Mouse (Mus musculus) gastrocnemius, postnatal 36 days (tissue): ENCODE results near the gene Fbxw5. TPM values are rescaled to one million over a fixed set of nuclear protein-coding genes. Genes with fewer than 3 reads are reported as not detected.

Experiments
- total RNA-seq, 2 experiments: library from RNA; stranded (reverse); gene quantifications; 2 replicates each; pipeline ENCODE4 v1.2.3; 2021

Gene Fbxw5
- total RNA-seq, 2 experiments from 2014 or later: 75.3 to 83.6 TPM

Other genes starting within 250 kb of the Fbxw5 start
- 10 to 100 TPM; 10.4 to 12.0 TPM for gene Tmem203, start 245.3 kb upstream of the Fbxw5 start, total RNA-seq
- 1 to 10 TPM; 3.8 to 4.5 TPM for gene Tprn, start 238.1 kb upstream of the Fbxw5 start, total RNA-seq
- gene Ssna1, start 228.3 kb upstream of the Fbxw5 start, total RNA-seq: 10 to 100 TPM; 25.8 to 25.9 TPM
- gene Anapc2, start 228.3 kb upstream of the Fbxw5 start, total RNA-seq: 10 to 100 TPM; 27.0 to 27.8 TPM
- gene Tmem210, start 212.6 kb upstream of the Fbxw5 start, total RNA-seq: not detected
- not detected for gene Lrrc26, start 210.8 kb upstream of the Fbxw5 start, total RNA-seq
- not detected for gene Grin1, start 181.6 kb upstream of the Fbxw5 start, total RNA-seq
- gene Man1b1, start 168.4 kb upstream of the Fbxw5 start, total RNA-seq: 10 to 100 TPM; 11.9 to 15.0 TPM
- 10 to 100 TPM in 1 of 2 experiments, 1 to 10 TPM in 1; 8.7 to 11.9 TPM for gene Dpp7, start 144.4 kb upstream of the Fbxw5 start, total RNA-seq
- 1 to 10 TPM; 2.2 to 3.4 TPM for gene Uap1l1, start 135.1 kb upstream of the Fbxw5 start, total RNA-seq
- under 1 TPM; 0.10 to 0.26 TPM for gene Sapcd2, start 128.4 kb upstream of the Fbxw5 start, total RNA-seq
- gene Entpd2, start 104.9 kb upstream of the Fbxw5 start, total RNA-seq: 1 to 10 TPM; 7.2 to 9.5 TPM
- gene Npdc1, start 101.4 kb upstream of the Fbxw5 start, total RNA-seq: 10 to 100 TPM; 14.2 to 17.6 TPM
- gene Fut7, start 77.5 kb upstream of the Fbxw5 start, total RNA-seq: not detected
- gene Abca2, start 72.0 kb upstream of the Fbxw5 start, total RNA-seq: 10 to 100 TPM; 12.3 to 16.5 TPM
- under 1 TPM; 0.35 to 0.46 TPM for gene Clic3, start 43.9 kb upstream of the Fbxw5 start, total RNA-seq
- 10 to 100 TPM; 13.4 to 13.6 TPM for gene Paxx, start 39.7 kb upstream of the Fbxw5 start, total RNA-seq
- gene Ptgds, start 30.7 kb upstream of the Fbxw5 start, total RNA-seq: under 1 TPM in 1 of 2 experiments, not detected in 1; 0.39 TPM
- not detected for gene Lcn12, start 6.8 kb upstream of the Fbxw5 start, total RNA-seq
- 1 to 10 TPM; 1.4 to 1.5 TPM for gene C8g, start 969 bp downstream of the Fbxw5 start, total RNA-seq
- gene Traf2, start 46.2 kb downstream of the Fbxw5 start, total RNA-seq: 10 to 100 TPM in 1 of 2 experiments, 1 to 10 TPM in 1; 9.8 to 11.5 TPM
- gene Edf1, start 57.1 kb downstream of the Fbxw5 start, total RNA-seq: 100 to 1,000 TPM; 139 to 157 TPM
- 1 to 10 TPM in 1 of 2 experiments, under 1 TPM in 1; 0.74 to 4.7 TPM for gene Mamdc4, start 74.1 kb downstream of the Fbxw5 start, total RNA-seq
- 10 to 100 TPM; 50.2 to 53.9 TPM for gene Phpt1, start 74.5 kb downstream of the Fbxw5 start, total RNA-seq
- gene Ajm1, start 81.0 kb downstream of the Fbxw5 start, total RNA-seq: not detected
- gene Rabl6, start 107.8 kb downstream of the Fbxw5 start, total RNA-seq: 10 to 100 TPM; 74.4 to 75.9 TPM
- not detected for gene Ccdc183, start 116.9 kb downstream of the Fbxw5 start, total RNA-seq
- 10 to 100 TPM; 11.1 to 18.7 TPM for gene Tmem141, start 121.3 kb downstream of the Fbxw5 start, total RNA-seq
- 1 to 10 TPM; 2.3 to 3.3 TPM for gene Fcna, start 127.3 kb downstream of the Fbxw5 start, total RNA-seq
- gene Lcn8, start 152.4 kb downstream of the Fbxw5 start, total RNA-seq: 10 to 100 TPM; 12.7 to 13.6 TPM
- not detected for gene Lcn5, start 157.2 kb downstream of the Fbxw5 start, total RNA-seq
- not detected for gene Lcn6, start 176.0 kb downstream of the Fbxw5 start, total RNA-seq
- gene Lcn10, start 182.0 kb downstream of the Fbxw5 start, total RNA-seq: not detected
- not detected for gene Obp2a, start 199.3 kb downstream of the Fbxw5 start, total RNA-seq
- 10 to 100 TPM; 15.4 to 16.3 TPM for gene Bmyc, start 206.0 kb downstream of the Fbxw5 start, total RNA-seq
- gene Obp2b, start 236.3 kb downstream of the Fbxw5 start, total RNA-seq: not detected